Mouse (Mus musculus) forebrain, postnatal 0 days (tissue): ENCODE data around the gene Bod1l. TPM values are rescaled to one million over a fixed set of nuclear protein-coding genes. Genes with fewer than 3 reads are reported as not detected.

Source experiments
- ATAC-seq: fragments of 200-750 bp; cut with Nextera tagmentation; 2 replicates; pipeline ENCODE4 v1.8.0; 2017; ENCODE audit warnings: mild to moderate bottlenecking, moderate library complexity
- DNase-seq: peaks from one replicate; pipeline ENCODE4 v3.0.0-alpha.2; 2015
- H3K27ac ChIP-seq: fragments of 300-500 bp; sonication (generic); 2 replicates; pipeline ENCODE4 v1.5.1; 2014; ENCODE audit warnings: low read depth, mild to moderate bottlenecking, antibody characterized with exemption, low read length, moderate library complexity, mixed read lengths
- H3K27me3 ChIP-seq: fragments of 300-500 bp; sonication (generic); 2 replicates; pipeline ENCODE4 v1.6.1; 2014; ENCODE audit warnings: mild to moderate bottlenecking, low read length, mixed read lengths; ENCODE audit not compliant: insufficient read depth
- H3K36me3 ChIP-seq: fragments of 300-500 bp; sonication (generic); 2 replicates; pipeline ENCODE4 v1.6.1; 2014; ENCODE audit warnings: mild to moderate bottlenecking, moderate library complexity; ENCODE audit not compliant: insufficient read depth
- H3K4me1 ChIP-seq: fragments of 300-500 bp; sonication (generic); 2 replicates; pipeline ENCODE4 v1.6.1; 2014; ENCODE audit warnings: antibody characterized with exemption; ENCODE audit not compliant: insufficient read depth
- H3K4me2 ChIP-seq: fragments of 300-500 bp; sonication (generic); 2 replicates; pipeline ENCODE4 v1.6.1; 2014; ENCODE audit warnings: low read depth, mild to moderate bottlenecking, moderate library complexity
- H3K4me3 ChIP-seq: fragments of 300-500 bp; sonication (generic); 2 replicates; pipeline ENCODE4 v1.5.1; 2014; ENCODE audit warnings: low read depth, low read length, mixed read lengths
- H3K9ac ChIP-seq: fragments of 300-500 bp; sonication (generic); 2 replicates; pipeline ENCODE4 v1.6.1; 2014; ENCODE audit warnings: mild to moderate bottlenecking
- H3K9me3 ChIP-seq: fragments of 300-500 bp; sonication (generic); 2 replicates; pipeline ENCODE4 v1.6.1; 2016; ENCODE audit warnings: low read length
- CTCF ChIP-seq: sonication (generic); IDR thresholded peaks from 2 replicates; pipeline ENCODE4 v1.5.1; 2016; ENCODE audit warnings: antibody characterized with exemption, control low read depth, low read depth
- WGBS: fragments of 180-500 bp; shearing (Covaris S2); extraction: QIAGEN DNeasy Blood & Tissue Kit; methylation state at CpG from one replicate; pipeline ENCODE4 v1.1.7; 2014; 5-methylcytosine and 5-hydroxymethylcytosine counted together
- polyA plus RNA-seq: library from polyadenylated mRNA; unstranded; fragments of >200 nt; fragmentation: Nextera tagmentation; extraction: Ambion mirVana; gene quantifications from 2 replicates; pipeline ENCODE4 v1.2.1, GENCODE M21; 2015
- total RNA-seq: library from RNA; depleted of rRNA; stranded (reverse); fragments of >200 nt; gene quantifications from 2 replicates; pipeline ENCODE4 v1.2.3, GENCODE M21; 2014

The Bod1l gene
- total and polyA plus RNA-seq, 2 experiments from 2014 or later = 23.5 to 24.5 TPM

- H3K27ac ChIP-seq = no peak overlapping the region
- DNase-seq (no peak), ATAC-seq (no peak)
- peaks cover 77% of the 10 kb centered on the region for H3K36me3 ChIP-seq
- no peaks in the 10 kb centered on the region for H3K4me1 ChIP-seq
- WGBS = 92% methylated on average over 2 of the region's 2 CpGs
- H3K4me2 ChIP-seq = no peak overlapping the region
- no peaks in the 10 kb centered on the region for H3K27me3 ChIP-seq
- H3K9ac ChIP-seq = no peak overlapping the region
- H3K4me3 ChIP-seq = no peak overlapping the region
- no peak for TF ChIP-seq CTCF
- H3K9me3 ChIP-seq = no peaks in the 10 kb centered on the region
Measured at GRCm38 (mm10) chr5:41830100-41830499, 14.0 kb downstream of the Bod1l start.

GRCm38 (mm10) chr5:41821158-41821557 is 23.0 kb downstream of the Bod1l start:
- WGBS = 97% methylated on average over 9 of the region's 9 CpGs
- H3K4me2 ChIP-seq = no peak overlapping the region
- H3K4me1 ChIP-seq = no peaks in the 10 kb centered on the region
- H3K36me3 ChIP-seq = peaks cover 84% of the 10 kb centered on the region
- H3K27ac ChIP-seq = no peak overlapping the region
- no peak for TF ChIP-seq CTCF
- DNase-seq = no peak
- no peak for ATAC-seq
- no peak overlapping the region for H3K9ac ChIP-seq
- no peaks in the 10 kb centered on the region for H3K27me3 ChIP-seq
- H3K4me3 ChIP-seq = no peak overlapping the region
- no peaks in the 10 kb centered on the region for H3K9me3 ChIP-seq

GRCm38 (mm10) chr5:41820530-41820929 is 23.6 kb downstream of the Bod1l start:
- no peak for DNase-seq
- Histone ChIP-seq H3K36me3 (peaks cover 86% of the 10 kb centered on the region), H3K4me1 (no peaks in the 10 kb centered on the region), H3K9ac (no peak overlapping the region), H3K27ac (no peak overlapping the region), H3K4me3 (no peak overlapping the region), H3K27me3 (no peaks in the 10 kb centered on the region), H3K9me3 (no peaks in the 10 kb centered on the region), H3K4me2 (no peak overlapping the region)
- TF ChIP-seq CTCF = no peak
- 93% methylated on average over 3 of the region's 3 CpGs for WGBS
- ATAC-seq = no peak

- Histone ChIP-seq H3K27me3 (no peaks in the 10 kb centered on the region), H3K9me3 (no peaks in the 10 kb centered on the region), H3K4me1 (no peaks in the 10 kb centered on the region), H3K27ac (no peak overlapping the region), H3K9ac (no peak overlapping the region), H3K4me3 (no peak overlapping the region), H3K4me2 (no peak overlapping the region), H3K36me3 (peaks cover 78% of the 10 kb centered on the region)
- no peak for ATAC-seq
- TF ChIP-seq CTCF = no peak
- no peak for DNase-seq
- 88% methylated on average over 6 of the region's 6 CpGs for WGBS
Measured at GRCm38 (mm10) chr5:41812516-41812915, 31.6 kb downstream of the Bod1l start.

GRCm38 (mm10) chr5:41811279-41811678 is 32.8 kb downstream of the Bod1l start:
- 94% methylated on average over 3 of the region's 3 CpGs for WGBS
- H3K36me3 ChIP-seq = peaks cover 73% of the 10 kb centered on the region

GRCm38 (mm10) chr5:41807383-41807782 is 36.7 kb downstream of the Bod1l start:
- 89% methylated on average over 2 of the region's 2 CpGs for WGBS
- TF ChIP-seq CTCF = no peak
- no peak overlapping the region for H3K4me2 ChIP-seq
- H3K9ac ChIP-seq = no peak overlapping the region
- H3K36me3 ChIP-seq = peaks cover 57% of the 10 kb centered on the region
- H3K9me3 ChIP-seq = no peaks in the 10 kb centered on the region
- H3K4me3 ChIP-seq = no peak overlapping the region
- ATAC-seq = no peak
- no peak for DNase-seq
- no peaks in the 10 kb centered on the region for H3K27me3 ChIP-seq
- no peaks in the 10 kb centered on the region for H3K4me1 ChIP-seq
- no peak overlapping the region for H3K27ac ChIP-seq

More at GRCm38 (mm10) chr5:41811279-41811678, 32.8 kb downstream of the Bod1l start:
- Histone ChIP-seq H3K27ac (no peak overlapping the region), H3K9me3 (no peaks in the 10 kb centered on the region), H3K9ac (no peak overlapping the region), H3K27me3 (no peaks in the 10 kb centered on the region), H3K4me3 (no peak overlapping the region), H3K4me2 (no peak overlapping the region), H3K4me1 (no peaks in the 10 kb centered on the region)
- TF ChIP-seq CTCF = no peak
- DNase-seq = no peak
- no peak for ATAC-seq

GRCm38 (mm10) chr5:41806176-41806575 is 37.9 kb downstream of the Bod1l start:
- TF ChIP-seq CTCF = no peak
- 93% methylated on average over 5 of the region's 5 CpGs for WGBS
- Histone ChIP-seq H3K9me3 (no peaks in the 10 kb centered on the region), H3K27ac (no peak overlapping the region), H3K4me3 (no peak overlapping the region), H3K27me3 (no peaks in the 10 kb centered on the region), H3K36me3 (peaks cover 45% of the 10 kb centered on the region), H3K4me1 (no peaks in the 10 kb centered on the region), H3K9ac (no peak overlapping the region), H3K4me2 (no peak overlapping the region)
- DNase-seq (no peak), ATAC-seq (no peak)

- DNase-seq (no peak), ATAC-seq (no peak)
- no peak for TF ChIP-seq CTCF
- Histone ChIP-seq H3K9me3 (no peaks in the 10 kb centered on the region), H3K36me3 (peaks cover 49% of the 10 kb centered on the region), H3K9ac (no peak overlapping the region), H3K4me3 (no peak overlapping the region), H3K27me3 (no peaks in the 10 kb centered on the region), H3K4me2 (no peak overlapping the region), H3K27ac (no peak overlapping the region), H3K4me1 (no peaks in the 10 kb centered on the region)
- 95% methylated on average over 2 of the region's 2 CpGs for WGBS
Measured at GRCm38 (mm10) chr5:41805085-41805484, 39.0 kb downstream of the Bod1l start.
